Mouse (Mus musculus) limb, embryonic 13.5 days (tissue): ENCODE results near the gene Hipk3. TPM values are rescaled to one million over a fixed set of nuclear protein-coding genes. Genes with fewer than 3 reads are reported as not detected.

Experiments used
- ATAC-seq: fragments of 200-750 bp; cut with Nextera tagmentation; 2 replicates; pipeline ENCODE4 v1.8.0; 2017; ENCODE audit warnings: low read depth, moderate number of reproducible peaks, moderate TSS enrichment; ENCODE audit not compliant: low FRiP score
- H3K27ac ChIP-seq: fragments of 300-500 bp; sonication (generic); 2 replicates; pipeline ENCODE4 v1.5.1; 2015; ENCODE audit warnings: inconsistent platforms, mild to moderate bottlenecking, moderate library complexity
- H3K27me3 ChIP-seq: fragments of 300-500 bp; sonication (generic); 2 replicates; pipeline ENCODE4 v1.6.1; 2015; ENCODE audit warnings: mild to moderate bottlenecking, inconsistent platforms
- H3K36me3 ChIP-seq: fragments of 300-500 bp; sonication (generic); 2 replicates; pipeline ENCODE4 v1.6.1; 2015; ENCODE audit warnings: inconsistent platforms, mild to moderate bottlenecking, moderate library complexity
- H3K4me1 ChIP-seq: fragments of 300-500 bp; sonication (generic); 2 replicates; pipeline ENCODE4 v1.6.1; 2015; ENCODE audit warnings: inconsistent platforms
- H3K4me2 ChIP-seq: fragments of 300-500 bp; sonication (generic); replicated peaks from 2 replicates; pipeline ENCODE4 v1.6.1; 2015; ENCODE audit warnings: inconsistent platforms, mild to moderate bottlenecking, moderate library complexity
- H3K4me3 ChIP-seq: fragments of 300-500 bp; sonication (generic); 2 replicates; pipeline ENCODE4 v1.5.1; 2015; ENCODE audit warnings: moderate library complexity, mild to moderate bottlenecking, inconsistent platforms
- H3K9ac ChIP-seq: fragments of 300-500 bp; sonication (generic); 2 replicates; pipeline ENCODE4 v1.6.1; 2015; ENCODE audit warnings: mild to moderate bottlenecking, inconsistent platforms
- H3K9me3 ChIP-seq: fragments of 300-500 bp; sonication (generic); 2 replicates; pipeline ENCODE4 v1.6.1; 2016; ENCODE audit warnings: inconsistent platforms
- WGBS: fragments of 180-500 bp; shearing (Covaris S2); methylation state at CpG from one replicate; pipeline ENCODE4 v1.1.7; 2015; 5-methylcytosine and 5-hydroxymethylcytosine counted together
- polyA plus RNA-seq: library from polyadenylated mRNA; unstranded; fragments of >200 nt; fragmentation: Nextera tagmentation; extraction: Ambion mirVana; gene quantifications from 2 replicates; pipeline ENCODE4 v1.2.1, GENCODE M21; 2015

Gene Hipk3
- polyA plus RNA-seq, 1 experiment from 2014 or later: 14.1 TPM

DNA sequence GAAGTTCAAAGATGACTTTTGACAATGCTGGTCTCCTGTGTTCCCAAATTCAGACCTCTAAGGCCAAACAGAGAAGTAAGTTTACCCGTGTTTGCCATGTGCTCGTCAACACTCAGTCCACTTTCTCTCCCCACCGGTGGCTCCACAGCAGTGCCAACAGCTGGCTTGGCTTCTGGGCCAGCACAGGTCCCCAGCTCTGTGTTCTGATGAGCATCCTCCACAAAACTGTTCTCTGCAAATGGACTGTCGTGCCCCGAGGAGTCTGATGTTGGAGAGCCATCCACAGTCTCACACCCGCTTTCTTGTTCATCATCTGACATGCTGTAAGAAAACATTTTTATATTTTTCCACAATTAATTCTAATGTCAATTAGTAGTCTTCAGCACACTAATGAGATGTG lies 63.2 kb downstream of the Hipk3 start:
- Histone ChIP-seq H3K9ac (no peak overlapping the region), H3K4me3 (no peak overlapping the region), H3K4me1 (no peaks in the 10 kb centered on the region), H3K27ac (no peak overlapping the region), H3K36me3 (peaks cover 55% of the 10 kb centered on the region), H3K4me2 (no peak overlapping the region), H3K27me3 (no peaks in the 10 kb centered on the region), H3K9me3 (no peaks in the 10 kb centered on the region)
- WGBS: 86% methylated on average over 6 of the region's 6 CpGs
- no peak for ATAC-seq

DNA sequence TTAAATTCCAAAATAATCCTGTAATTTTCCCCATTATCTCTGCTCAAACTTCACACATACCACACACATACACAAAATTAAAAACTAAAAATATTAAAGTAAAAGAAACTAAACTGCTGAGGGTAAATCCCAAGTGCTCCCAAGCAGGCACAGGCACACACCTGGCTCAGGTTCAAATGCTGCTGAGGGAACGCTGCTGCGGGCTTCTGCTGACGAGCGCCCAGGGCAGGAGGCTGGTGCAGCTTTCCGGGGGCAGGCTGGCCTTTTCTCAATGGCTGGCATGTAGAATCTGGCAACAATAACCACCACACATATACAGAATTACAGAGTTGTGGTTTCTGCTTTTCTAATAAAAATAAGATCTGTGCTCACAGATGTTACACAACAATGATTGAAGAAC lies 63.7 kb downstream of the Hipk3 start:
- Histone ChIP-seq H3K27ac (no peak overlapping the region), H3K4me1 (no peaks in the 10 kb centered on the region), H3K9me3 (no peaks in the 10 kb centered on the region), H3K36me3 (peaks cover 51% of the 10 kb centered on the region), H3K4me3 (no peak overlapping the region), H3K9ac (no peak overlapping the region), H3K4me2 (no peak overlapping the region), H3K27me3 (no peaks in the 10 kb centered on the region)
- 67% methylated on average over 5 of the region's 5 CpGs for WGBS
- no peak for ATAC-seq

DNA sequence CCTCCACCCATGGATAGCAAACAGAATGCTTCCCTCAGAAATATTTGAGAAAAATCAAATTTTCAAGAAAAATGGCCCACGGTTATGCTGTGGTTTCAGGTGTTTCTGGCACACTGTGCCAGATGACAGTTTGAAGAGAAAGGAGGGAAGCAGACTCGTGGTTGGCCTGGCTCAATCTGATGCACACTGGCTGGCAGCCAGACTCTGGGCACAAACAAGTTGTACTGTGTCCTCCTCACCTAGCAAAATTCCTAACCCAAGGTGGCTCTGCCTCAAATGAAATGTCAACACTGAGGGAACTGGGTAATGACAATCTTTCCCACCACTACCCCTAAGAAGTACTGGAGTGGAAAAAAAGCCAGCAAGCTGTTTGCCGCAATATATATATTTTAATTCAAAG lies 68.1 kb downstream of the Hipk3 start:
- 78% methylated on average over 3 of the region's 3 CpGs for WGBS

DNA sequence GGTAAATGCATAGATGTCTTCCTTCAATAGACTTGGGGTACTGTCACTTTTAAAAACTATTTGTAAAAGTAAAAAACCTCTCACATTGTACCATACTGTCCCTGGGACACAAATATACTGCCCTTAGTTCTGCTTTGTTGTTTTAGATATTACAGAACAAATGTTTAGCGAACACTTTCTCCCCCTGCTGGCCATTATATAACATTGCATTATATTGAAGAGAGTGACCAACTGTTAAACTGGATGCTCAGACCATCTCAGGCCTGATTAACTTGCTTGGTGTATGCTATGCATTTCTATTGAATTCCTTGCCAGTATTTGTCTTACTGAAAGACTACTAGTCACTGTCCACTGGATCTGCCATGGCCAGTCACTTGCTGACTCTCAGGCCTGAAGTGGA lies 72.0 kb downstream of the Hipk3 start:
- H3K9me3 ChIP-seq: no peaks in the 10 kb centered on the region
- H3K27ac ChIP-seq: no peak overlapping the region
- no peaks in the 10 kb centered on the region for H3K4me1 ChIP-seq
- no peaks in the 10 kb centered on the region for H3K27me3 ChIP-seq
- H3K36me3 ChIP-seq: peaks cover 2% of the 10 kb centered on the region; the same call in 1 of the 2 replicates
- WGBS: 5% methylated on average over 1 of the region's 1 CpGs
- H3K9ac ChIP-seq: no peak overlapping the region
- no peak overlapping the region for H3K4me2 ChIP-seq
- ATAC-seq: no peak
- H3K4me3 ChIP-seq: no peak overlapping the region

More for the DNA sequence above, 68.1 kb downstream of the Hipk3 start:
- Histone ChIP-seq H3K4me1 (no peaks in the 10 kb centered on the region), H3K9ac (no peak overlapping the region), H3K4me2 (no peak overlapping the region), H3K9me3 (no peaks in the 10 kb centered on the region), H3K36me3 (peaks cover 21% of the 10 kb centered on the region), H3K27me3 (no peaks in the 10 kb centered on the region), H3K4me3 (no peak overlapping the region), H3K27ac (no peak overlapping the region)
- ATAC-seq: no peak

DNA sequence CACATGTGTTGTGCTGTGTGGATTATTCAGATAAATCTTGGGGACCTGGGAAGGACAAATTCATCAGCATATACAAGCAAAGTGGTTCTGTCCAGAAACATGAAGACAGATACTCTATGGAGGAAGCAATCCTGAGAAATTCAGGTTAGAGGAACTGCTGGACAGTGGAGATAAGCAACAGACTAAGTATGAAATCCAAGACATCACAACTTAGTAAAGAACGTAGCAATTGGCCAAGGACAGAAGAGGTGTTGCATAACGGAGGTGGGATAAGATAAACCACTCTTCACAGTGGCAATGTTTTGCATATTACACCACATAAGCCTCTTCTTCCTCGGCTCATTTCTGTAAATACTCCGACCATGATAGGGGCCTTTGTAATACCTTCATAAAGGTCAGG lies 73.4 kb downstream of the Hipk3 start:
- no peaks in the 10 kb centered on the region for H3K4me1 ChIP-seq
- ATAC-seq: no peak
- no peaks in the 10 kb centered on the region for H3K27me3 ChIP-seq
- 83% methylated on average over 4 of the region's 4 CpGs for WGBS
- H3K4me3 ChIP-seq: no peak overlapping the region
- no peak overlapping the region for H3K27ac ChIP-seq
- H3K4me2 ChIP-seq: no peak overlapping the region
- H3K9ac ChIP-seq: no peak overlapping the region
- H3K9me3 ChIP-seq: no peaks in the 10 kb centered on the region
- no peaks in the 10 kb centered on the region for H3K36me3 ChIP-seq

DNA sequence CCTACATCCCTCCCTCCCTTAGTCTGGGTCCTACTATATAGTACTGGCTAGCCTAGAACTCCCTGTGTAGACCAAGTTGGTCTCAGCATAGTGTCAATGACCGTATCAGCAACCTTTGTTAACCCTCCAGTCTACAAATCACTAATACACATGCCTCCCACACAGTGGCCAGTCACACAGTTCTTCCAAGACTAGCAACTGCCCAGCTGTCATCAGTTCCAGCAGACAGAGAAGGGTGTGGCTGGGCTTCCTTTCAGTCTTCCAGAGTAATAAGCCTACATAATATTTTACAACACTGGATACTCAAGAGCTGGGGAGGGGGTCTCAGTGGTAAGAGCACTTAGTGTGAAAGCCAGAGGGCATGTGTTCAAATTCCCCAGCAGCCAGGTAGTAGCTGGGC lies 74.2 kb downstream of the Hipk3 start:
- Histone ChIP-seq H3K4me1 (no peaks in the 10 kb centered on the region), H3K4me2 (no peak overlapping the region), H3K4me3 (no peak overlapping the region), H3K9me3 (no peaks in the 10 kb centered on the region), H3K9ac (no peak overlapping the region), H3K27me3 (no peaks in the 10 kb centered on the region), H3K27ac (no peak overlapping the region), H3K36me3 (no peaks in the 10 kb centered on the region)
- ATAC-seq: no peak
- 92% methylated on average over 1 of the region's 1 CpGs for WGBS

DNA sequence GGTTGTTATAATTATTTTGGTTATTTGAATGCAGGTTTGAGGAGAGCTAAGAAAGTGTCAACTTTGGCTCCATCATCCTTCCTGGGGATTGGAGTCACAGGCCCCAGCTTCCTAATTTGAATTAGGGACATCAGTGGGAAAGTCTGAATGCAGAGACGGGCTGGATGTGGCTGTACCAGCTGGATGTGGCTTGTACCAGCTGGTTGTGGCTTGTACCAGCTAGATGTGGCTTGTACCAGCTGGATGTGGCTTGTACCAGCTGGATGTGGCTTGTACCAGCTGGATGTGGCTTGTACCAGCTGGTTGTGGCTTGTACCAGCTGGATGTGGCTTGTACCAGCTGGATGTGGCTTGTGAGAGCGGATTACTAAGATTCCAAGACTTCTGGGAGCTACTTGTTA lies 74.8 kb downstream of the Hipk3 start:
- Histone ChIP-seq H3K4me3 (no peak overlapping the region), H3K9ac (no peak overlapping the region), H3K27ac (no peak overlapping the region), H3K27me3 (0 out of 2 replicates have a peak, but pooled peaks cover 3% of the 10 kb centered on the region), H3K4me1 (no peaks in the 10 kb centered on the region), H3K36me3 (no peaks in the 10 kb centered on the region), H3K4me2 (no peak overlapping the region), H3K9me3 (no peaks in the 10 kb centered on the region)
- ATAC-seq: no peak
- 93% methylated on average over 2 of the region's 2 CpGs for WGBS

DNA sequence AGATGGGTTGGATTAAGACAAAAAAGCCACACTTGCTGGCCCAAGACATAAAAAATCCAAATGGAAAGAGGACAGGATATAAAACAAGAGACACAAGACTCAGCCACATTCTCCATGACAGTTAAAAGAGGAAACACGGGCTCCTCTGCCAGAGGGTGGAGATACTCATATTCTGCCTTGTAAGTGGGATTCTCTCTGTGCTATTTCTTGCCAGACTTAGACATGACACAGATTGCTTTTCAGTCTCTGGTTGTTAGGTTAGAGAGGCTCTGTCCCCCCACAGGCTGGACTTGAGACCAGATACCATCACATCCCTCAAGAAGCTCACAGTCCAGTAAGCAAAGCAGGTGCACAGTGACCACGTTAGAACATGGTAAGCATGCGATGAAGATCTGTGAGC lies 81.2 kb downstream of the Hipk3 start:
- Histone ChIP-seq H3K4me1 (peaks cover 18% of the 10 kb centered on the region), H3K36me3 (no peaks in the 10 kb centered on the region), H3K4me2 (no peak overlapping the region), H3K9ac (no peak overlapping the region), H3K9me3 (no peaks in the 10 kb centered on the region), H3K27ac (no peak overlapping the region), H3K27me3 (peaks cover 59% of the 10 kb centered on the region), H3K4me3 (no peak overlapping the region)
- WGBS: 80% methylated on average over 3 of the region's 3 CpGs
- no peak for ATAC-seq

DNA sequence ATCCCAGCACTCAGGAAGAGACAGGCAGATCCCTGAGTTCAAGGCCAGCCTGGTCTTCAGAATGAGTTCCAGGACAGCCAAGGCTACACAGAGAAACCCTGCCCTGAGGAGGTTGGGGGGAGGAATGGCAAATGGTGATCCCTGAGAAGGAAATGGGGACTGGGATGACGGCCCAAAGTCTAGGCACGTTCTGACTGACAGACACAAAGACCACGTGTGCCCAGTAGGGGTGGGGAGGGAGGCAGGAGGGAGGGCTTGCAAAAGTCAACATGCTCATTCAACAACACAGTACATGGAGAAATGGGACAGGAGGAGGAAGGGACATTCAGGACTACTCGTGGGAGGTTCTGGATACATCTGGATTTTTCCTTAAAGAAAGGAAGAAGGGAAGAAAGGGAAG lies 81.8 kb downstream of the Hipk3 start:
- Histone ChIP-seq H3K4me1 (peaks cover 18% of the 10 kb centered on the region), H3K27me3 (peaks cover 64% of the 10 kb centered on the region), H3K9me3 (no peaks in the 10 kb centered on the region), H3K4me3 (no peak overlapping the region), H3K36me3 (no peaks in the 10 kb centered on the region), H3K27ac (no peak overlapping the region), H3K4me2 (no peak overlapping the region), H3K9ac (no peak overlapping the region)
- no peak for ATAC-seq
- 34% methylated on average over 4 of the region's 4 CpGs for WGBS

DNA sequence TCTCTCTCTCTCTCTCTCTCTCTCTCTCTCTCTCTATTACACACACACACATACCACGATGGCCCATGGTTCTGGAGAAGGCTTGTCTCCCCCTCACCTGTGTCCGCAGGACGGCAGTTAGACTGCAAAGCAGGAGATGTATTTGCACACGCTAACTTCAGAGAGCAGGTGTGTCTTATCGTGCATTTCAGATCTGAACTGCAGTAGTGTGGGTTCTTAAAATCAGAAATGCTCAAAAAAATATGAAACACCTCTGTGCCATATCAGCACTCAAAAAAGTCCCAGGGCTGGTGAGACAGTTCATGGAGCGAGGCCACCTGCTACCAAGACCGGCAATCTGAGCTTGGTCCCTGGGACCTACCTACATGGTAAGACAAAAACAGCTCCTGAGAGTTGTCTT lies 82.4 kb downstream of the Hipk3 start:
- peaks cover 18% of the 10 kb centered on the region for H3K4me1 ChIP-seq
- no peak for ATAC-seq
- no peak overlapping the region for H3K4me3 ChIP-seq
- H3K4me2 ChIP-seq: no peak overlapping the region
- H3K9me3 ChIP-seq: no peaks in the 10 kb centered on the region
- H3K27ac ChIP-seq: no peak overlapping the region
- WGBS: 87% methylated on average over 7 of the region's 7 CpGs
- H3K9ac ChIP-seq: no peak overlapping the region
- no peaks in the 10 kb centered on the region for H3K36me3 ChIP-seq
- H3K27me3 ChIP-seq: peaks cover 71% of the 10 kb centered on the region

DNA sequence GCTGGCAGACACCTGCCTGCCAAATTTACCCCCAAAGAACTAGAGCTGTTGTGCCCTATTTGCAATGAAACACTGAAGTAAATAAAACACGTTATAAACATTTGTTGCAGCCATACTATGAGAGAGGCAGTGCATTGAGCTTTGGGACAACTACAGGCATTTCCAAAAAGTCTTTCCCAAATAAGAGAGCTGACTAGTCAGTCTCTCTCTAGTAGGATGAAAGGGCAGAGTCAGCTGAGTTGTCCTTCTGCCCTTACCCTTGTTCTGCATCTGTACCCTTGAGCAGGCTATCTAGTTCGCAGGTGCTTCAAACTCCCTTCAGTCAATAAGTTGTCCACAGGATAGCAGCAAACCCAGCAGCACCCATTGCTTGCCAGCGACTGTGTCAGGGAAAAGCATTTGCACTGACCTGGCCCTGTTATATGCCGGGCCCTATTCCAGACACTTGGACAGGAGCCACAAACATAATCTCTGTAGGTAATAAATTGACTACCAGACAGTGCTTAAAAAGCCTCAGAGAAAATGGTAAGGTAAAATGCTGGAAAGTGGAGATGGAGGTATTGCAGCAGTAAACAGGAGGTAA lies 83.2 kb downstream of the Hipk3 start, which contains the start of gene D430041D05Rik:
Gene D430041D05Rik (minus strand): TSS at position 51 of the 583 bp plus-strand sequence.
- Histone ChIP-seq H3K4me3 (peak within 1 kb of the TSS; percentile 68), H3K27me3 (peaks cover 79% of the 10 kb centered on the region), H3K4me2 (peak within 1 kb of the TSS; percentile 100), H3K27ac (no peak within 1 kb of the TSS), H3K36me3 (no peaks in the 10 kb centered on the region), H3K9ac (peak within 1 kb of the TSS; percentile 75), H3K4me1 (peaks cover 18% of the 10 kb centered on the region), H3K9me3 (no peaks in the 10 kb centered on the region)
- 46% methylated on average over 4 of the region's 4 CpGs for WGBS
- no peak for ATAC-seq

DNA sequence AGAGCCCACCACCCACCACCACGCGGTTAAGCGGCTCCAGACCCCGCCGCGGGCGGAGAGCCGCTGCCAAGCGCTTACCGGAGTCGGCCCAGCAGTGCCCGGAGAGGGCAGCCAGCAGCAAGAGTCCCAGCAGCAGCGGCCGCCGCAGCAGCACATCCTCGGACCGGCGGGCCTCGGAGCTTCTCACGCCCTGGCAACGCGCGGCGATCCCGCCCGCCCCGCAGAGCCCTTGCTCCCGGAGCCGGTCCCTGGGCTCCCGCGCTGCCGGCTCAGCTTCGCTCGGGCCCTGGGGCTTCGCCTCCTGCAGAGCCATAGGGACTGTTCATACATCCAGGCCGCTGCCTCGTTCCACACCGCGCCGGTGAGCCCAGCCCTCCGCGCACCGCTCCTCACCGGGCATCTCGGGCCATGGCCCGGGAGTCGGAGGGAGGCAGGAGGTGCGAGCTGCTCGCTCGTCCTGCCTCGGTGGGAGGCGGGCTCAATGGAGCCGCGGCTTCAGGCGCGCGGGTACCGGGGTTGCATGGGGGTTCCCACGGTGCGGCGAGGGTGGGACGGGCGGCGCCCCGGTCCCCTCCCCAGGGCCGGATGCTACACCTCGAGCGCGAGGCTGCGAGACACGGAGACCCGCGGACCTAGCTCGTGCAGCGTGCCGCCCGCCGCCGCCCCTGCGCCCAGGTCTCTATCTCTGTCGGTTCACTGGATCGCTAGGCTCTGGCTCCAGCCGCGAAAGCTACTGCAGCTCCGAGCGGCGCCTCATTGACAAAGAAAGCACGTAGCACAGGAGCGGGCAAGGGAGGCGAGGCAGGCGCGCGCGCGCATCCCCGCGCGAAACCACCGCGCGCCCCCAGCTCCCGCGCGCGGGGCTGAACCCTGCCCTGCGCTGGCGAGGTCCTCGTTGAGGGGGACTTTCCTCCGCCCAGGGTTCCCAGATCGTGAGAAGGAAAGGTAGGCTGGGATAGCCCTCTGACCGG lies 84.1 kb downstream of the Hipk3 start:
- Histone ChIP-seq H3K4me3 (peak overlapping the region; percentile 68), H3K4me2 (peak overlapping the region; percentile 100), H3K27ac (no peak overlapping the region), H3K27me3 (peaks cover 86% of the 10 kb centered on the region), H3K36me3 (no peaks in the 10 kb centered on the region), H3K9me3 (no peaks in the 10 kb centered on the region), H3K4me1 (peaks cover 18% of the 10 kb centered on the region), H3K9ac (peak overlapping the region; percentile 75)
- under 1% methylated on average over 106 of the region's 111 CpGs for WGBS
- ATAC-seq: peak; percentile 64
